Comparison of ENCODE assay signal across 11 mouse cellular contexts in genomic region chr6:83392166-83392780, GRCm38 (mm10). TPM values are rescaled to one million over a fixed set of nuclear protein-coding genes. Genes with fewer than 3 reads are reported as not detected.
DNase-seq lines count a peak whose midpoint lies in the region; ATAC-seq and TF ChIP-seq lines count a peak whose summit lies in the region.
"Had no signal": no experiment of that assay in that cellular context is flagged by ENCODE, and none has a peak within 500 bp of the region (broad histone marks: within the 10 kb centered on the region; RNA-seq: fewer than 3 reads in every experiment).

No protein-coding gene starts in this region.

- H3K9ac ChIP-seq in forebrain, embryonic 14.5 days (ENCODE audit: low read length), result no peak overlapping the region
- H3K9ac ChIP-seq in forebrain, embryonic 13.5 days, result no peak overlapping the region
- H3K9ac ChIP-seq in embryonic facial prominence, embryonic 14.5 days (ENCODE audit: low read depth, low read length), result no peak overlapping the region
- no peak overlapping the region for H3K9ac ChIP-seq in lung, embryonic 15.5 days
- H3K9ac ChIP-seq: liver, embryonic 14.5 days had no signal

- H3K9me3 ChIP-seq in forebrain, embryonic 14.5 days (replicated peaks; ENCODE audit: control insufficient read depth, low read length), result no peaks in the 10 kb centered on the region
- H3K9me3 ChIP-seq in forebrain, embryonic 13.5 days (replicated peaks), result no peaks in the 10 kb centered on the region
- H3K9me3 ChIP-seq in embryonic facial prominence, embryonic 14.5 days (ENCODE audit: control insufficient read depth, low read length), result no peaks in the 10 kb centered on the region
- no peaks in the 10 kb centered on the region for H3K9me3 ChIP-seq in lung, embryonic 15.5 days

- 82% methylated on average over 8 of the region's 8 CpGs for WGBS in forebrain, embryonic 14.5 days
- 90% methylated on average over 8 of the region's 8 CpGs for WGBS in forebrain, embryonic 13.5 days
- WGBS in embryonic facial prominence, embryonic 14.5 days, result 63% methylated on average over 8 of the region's 8 CpGs
- WGBS in lung, embryonic 15.5 days, result 66% methylated on average over 8 of the region's 8 CpGs

- ATAC-seq in forebrain, embryonic 14.5 days, result no peak
- no peak for ATAC-seq in forebrain, embryonic 13.5 days
- ATAC-seq in embryonic facial prominence, embryonic 14.5 days (ENCODE audit: low read depth), result peak; percentile 64
- no peak for ATAC-seq in lung, embryonic 15.5 days (ENCODE audit: borderline replicate concordance, extremely low read depth, low FRiP score, low TSS enrichment)
- ATAC-seq: CD4-positive, CD25-positive, alpha-beta regulatory T cell, adult 4 months had no signal

- peak; percentile 65 for DNase-seq in forebrain, embryonic 14.5 days (ENCODE audit: low spot score)
- peak in 1 of 2 experiments; percentile 39 for DNase-seq in layer of hippocampus, adult 2 months (ENCODE audit: low spot score in 2 of 2)
- DNase-seq in layer of hippocampus, postnatal 36 days, result no peak
- DNase-seq in embryonic facial prominence, embryonic 14.5 days (ENCODE audit: low spot score), result peak; percentile 69
- no peak for DNase-seq in neural tube, embryonic 10.5 days (ENCODE audit: extremely low spot score, low spot score)
- no peak for DNase-seq in gastrocnemius, postnatal 25 days
- DNase-seq: thymus, adult 18-20 months had no signal

- H3K27ac ChIP-seq in forebrain, embryonic 14.5 days (ENCODE audit: low read depth, low read length), result no peak overlapping the region
- H3K27ac ChIP-seq in forebrain, embryonic 13.5 days, result no peak overlapping the region
- H3K27ac ChIP-seq in layer of hippocampus, adult 2 months, result peak overlapping the region; percentile 53; the same call in 1 of the 2 replicates
- H3K27ac ChIP-seq in embryonic facial prominence, embryonic 14.5 days (replicated peaks; ENCODE audit: low read depth, low read length), result peak overlapping the region; percentile 55
- H3K27ac ChIP-seq in lung, embryonic 15.5 days, result peak overlapping the region; percentile 8; the same call in 1 of the 2 replicates
- H3K27ac ChIP-seq: liver, embryonic 14.5 days had no signal

- peaks cover 4% of the 10 kb centered on the region; the same call in 1 of the 2 replicates for H3K4me1 ChIP-seq in forebrain, embryonic 14.5 days (ENCODE audit: control insufficient read depth, insufficient read depth, low read length)
- H3K4me1 ChIP-seq in forebrain, embryonic 13.5 days, result no peaks in the 10 kb centered on the region
- H3K4me1 ChIP-seq in embryonic facial prominence, embryonic 14.5 days (ENCODE audit: control insufficient read depth, insufficient read depth, low read length), result peaks cover 8% of the 10 kb centered on the region
- peaks cover 21% of the 10 kb centered on the region; the same call in 1 of the 2 replicates for H3K4me1 ChIP-seq in lung, embryonic 15.5 days

- no peak overlapping the region for H3K4me3 ChIP-seq in forebrain, embryonic 14.5 days (ENCODE audit: low read depth, low read length)
- no peak overlapping the region for H3K4me3 ChIP-seq in forebrain, embryonic 13.5 days
- no peak overlapping the region for H3K4me3 ChIP-seq in layer of hippocampus, adult 2 months
- H3K4me3 ChIP-seq in embryonic facial prominence, embryonic 14.5 days (ENCODE audit: low read depth, low read length), result no peak overlapping the region
- no peak overlapping the region for H3K4me3 ChIP-seq in lung, embryonic 15.5 days

- no peak for TF ChIP-seq CTCF in layer of hippocampus, adult 2 months (conservative IDR thresholded peaks at IDR 0.05)

- H3K4me2 ChIP-seq in forebrain, embryonic 14.5 days (ENCODE audit: low read length), result no peak overlapping the region
- no peak overlapping the region for H3K4me2 ChIP-seq in forebrain, embryonic 13.5 days
- no peak overlapping the region for H3K4me2 ChIP-seq in embryonic facial prominence, embryonic 14.5 days (ENCODE audit: low read depth, low read length)
- no peak overlapping the region for H3K4me2 ChIP-seq in lung, embryonic 15.5 days

- peaks cover 49% of the 10 kb centered on the region for H3K36me3 ChIP-seq in forebrain, embryonic 14.5 days (ENCODE audit: control insufficient read depth, insufficient read depth, low read length)
- H3K36me3 ChIP-seq in forebrain, embryonic 13.5 days (ENCODE audit: poor library complexity, severe bottlenecking), result peaks cover 51% of the 10 kb centered on the region
- peaks cover 52% of the 10 kb centered on the region for H3K36me3 ChIP-seq in embryonic facial prominence, embryonic 14.5 days (ENCODE audit: control insufficient read depth, insufficient read depth, low read length)
- H3K36me3 ChIP-seq in lung, embryonic 15.5 days, result peaks cover 43% of the 10 kb centered on the region

- H3K27me3 ChIP-seq in forebrain, embryonic 14.5 days (replicated peaks; ENCODE audit: control insufficient read depth, insufficient read depth, low read length), result no peaks in the 10 kb centered on the region
- no peaks in the 10 kb centered on the region for H3K27me3 ChIP-seq in forebrain, embryonic 13.5 days
- H3K27me3 ChIP-seq in embryonic facial prominence, embryonic 14.5 days (replicated peaks; ENCODE audit: control insufficient read depth, insufficient read depth, low read length), result no peaks in the 10 kb centered on the region
- H3K27me3 ChIP-seq in lung, embryonic 15.5 days, result no peaks in the 10 kb centered on the region

RNA-seq across cellular contexts. Expression of gene Bola3, which starts 43.3 kb away (rescaled TPM):
- polyA plus RNA-seq in forebrain, embryonic 14.5 days (2014; fragmentation: Nextera tagmentation; extraction: Ambion mirVana), result 66.7 and 93.2 TPM in 2 replicates
- polyA plus RNA-seq in forebrain, embryonic 13.5 days (2015; fragmentation: Nextera tagmentation; extraction: Ambion mirVana), result 92.7 and 103 TPM in 2 replicates
- 10 to 100 TPM; 46.0 to 49.4 TPM for total RNA-seq in layer of hippocampus, adult 2 months (2021)
- 10 to 100 TPM; 51.1 to 55.5 TPM for total RNA-seq in layer of hippocampus, postnatal 36 days (2021)
- polyA plus RNA-seq in embryonic facial prominence, embryonic 14.5 days (2014; fragmentation: Nextera tagmentation; extraction: Ambion mirVana), result 135 and 154 TPM in 2 replicates
- polyA plus RNA-seq in lung, embryonic 15.5 days (2015; fragmentation: Nextera tagmentation; extraction: Ambion mirVana), result 125 and 130 TPM in 2 replicates
- total RNA-seq in gastrocnemius, postnatal 25 days (2021), result 100 to 1,000 TPM; 236 to 237 TPM

Comparison
In these comparisons a context has a peak if more than half of its experiments do, and no peak if none do; other contexts are left out.
1. DNase-seq: peak in forebrain, embryonic 14.5 days (single experiment) and embryonic facial prominence, embryonic 14.5 days (single experiment); none in layer of hippocampus, postnatal 36 days (0 of 2), neural tube, embryonic 10.5 days (single experiment) and gastrocnemius, postnatal 25 days (single experiment).
2. H3K27ac ChIP-seq: peak in layer of hippocampus, adult 2 months (single experiment), embryonic facial prominence, embryonic 14.5 days (single experiment) and lung, embryonic 15.5 days (single experiment); none in forebrain, embryonic 14.5 days (single experiment) and forebrain, embryonic 13.5 days (single experiment).